Mouse (Mus musculus) left cerebral cortex, adult 8-10 months (tissue): ENCODE data around the gene Crtam. TPM values are rescaled to one million over a fixed set of nuclear protein-coding genes. Genes with fewer than 3 reads are reported as not detected.

Experiments
- DNase-seq, 2 experiments: peaks; one replicate each; pipeline ENCODE4 v3.0.0; 2022; ENCODE audit warnings: low spot score in 2 of 2
- total RNA-seq, 4 experiments: library from RNA; stranded (reverse); gene quantifications; 2 replicates each; pipeline ENCODE4 v1.2.4; 2022

The Crtam gene
- total RNA-seq = under 1 TPM in 2 of 4 experiments, not detected in 2; 0.13 to 0.23 TPM

DNA sequence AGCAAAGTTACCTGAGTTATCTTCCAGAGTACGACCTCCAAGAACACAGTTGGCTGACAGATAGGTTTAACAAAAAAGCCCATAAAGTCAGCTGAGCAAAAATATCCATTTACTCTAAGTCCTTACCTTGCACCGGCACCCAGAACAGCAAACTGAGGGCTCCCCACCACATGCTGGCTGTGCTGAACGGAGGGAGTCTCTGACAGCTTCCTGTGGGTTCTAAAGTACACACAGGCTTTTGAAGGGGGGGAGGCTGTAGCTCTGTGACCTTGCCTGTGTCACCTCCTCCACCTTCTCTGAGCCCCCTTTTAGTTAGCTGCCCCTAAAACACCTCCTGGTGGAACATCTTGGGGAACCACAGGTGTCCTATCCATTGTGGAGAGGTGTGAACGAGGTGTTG lies at the start of gene Crtam:
Gene Crtam (minus strand): TSS at position 214 of the 400 bp plus-strand sequence.
- DNase-seq = no peak

DNA sequence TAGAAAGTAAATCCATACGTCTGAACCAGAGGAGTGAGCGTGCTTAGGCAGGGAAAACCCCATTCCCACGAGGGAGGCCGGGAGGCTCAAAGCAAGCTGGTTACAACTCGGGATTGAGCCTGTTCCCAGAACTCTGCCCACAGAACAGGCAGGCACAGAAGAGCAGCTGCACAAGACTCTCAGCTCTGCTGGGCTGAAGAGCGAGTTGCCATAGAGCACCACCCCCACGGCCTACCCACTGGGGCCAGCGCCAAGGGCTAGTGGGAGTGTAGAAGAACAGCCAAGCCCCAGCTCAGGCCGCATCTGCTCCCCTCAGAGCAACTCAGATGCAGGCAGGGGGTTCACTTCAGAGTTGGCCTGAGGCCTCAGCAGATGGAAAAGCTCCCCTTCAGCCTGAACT lies 49.7 kb upstream of the Crtam start:
- DNase-seq = peak; percentile 64 to 96

DNA sequence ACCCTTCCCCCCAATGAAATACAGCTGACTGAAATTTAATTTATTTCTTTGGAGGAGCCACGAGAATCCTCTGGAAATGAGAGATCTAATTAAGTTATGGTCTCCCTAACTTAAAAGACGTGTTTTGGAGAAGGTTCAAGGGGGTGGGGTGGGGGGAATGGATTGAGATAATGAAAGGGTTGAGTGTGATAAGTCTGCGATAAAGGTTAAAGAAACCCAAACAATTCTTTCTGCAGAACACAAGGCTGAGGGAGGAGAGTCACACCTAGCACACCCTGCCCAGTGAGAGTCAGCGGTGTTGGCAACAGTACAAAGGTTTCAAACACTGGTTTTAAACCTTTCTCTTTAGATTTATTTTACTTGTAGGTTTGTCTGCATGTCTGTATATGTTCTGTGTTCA lies 49.0 kb upstream of the Crtam start:
- DNase-seq = no peak

DNA sequence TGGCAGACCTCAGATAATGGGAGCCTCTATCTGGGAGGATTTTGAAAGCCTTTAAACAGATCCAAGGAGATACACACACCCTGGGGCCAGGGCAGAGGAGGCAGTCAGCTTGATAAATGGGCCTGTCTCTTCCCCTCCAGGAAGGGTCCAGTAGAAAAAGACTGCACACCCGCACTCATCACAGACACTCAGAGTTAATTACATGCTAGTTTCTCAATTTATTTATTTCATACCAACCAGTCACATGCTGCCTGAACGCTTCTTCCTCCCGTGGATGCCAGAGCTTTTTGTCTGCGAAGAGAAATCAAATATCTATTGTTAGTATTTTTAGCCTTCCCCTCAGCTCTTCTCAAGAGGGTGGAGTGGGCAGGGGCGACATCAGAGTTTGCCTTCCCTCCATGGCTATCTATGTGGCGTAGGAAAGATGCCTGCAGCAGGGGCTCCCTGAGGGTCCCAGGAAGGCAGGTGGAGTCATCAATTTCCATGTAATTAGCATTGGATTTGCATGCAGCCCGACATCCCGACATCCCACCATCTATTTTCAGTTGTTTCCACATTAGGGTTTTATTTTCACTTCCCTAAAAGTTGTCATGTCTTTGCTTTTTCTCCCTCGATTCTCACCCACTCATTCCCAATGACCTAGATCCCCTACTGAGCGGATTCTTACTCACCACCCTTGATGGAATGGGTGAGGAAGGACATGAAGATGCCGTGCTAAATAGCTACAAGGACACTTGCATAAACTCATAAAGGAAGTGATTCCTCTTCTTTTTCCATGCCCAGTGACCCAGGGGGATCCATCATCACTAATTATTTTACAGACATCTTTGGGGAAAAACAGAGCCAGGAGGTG lies 46.9 kb upstream of the Crtam start:
- DNase-seq = no peak

DNA sequence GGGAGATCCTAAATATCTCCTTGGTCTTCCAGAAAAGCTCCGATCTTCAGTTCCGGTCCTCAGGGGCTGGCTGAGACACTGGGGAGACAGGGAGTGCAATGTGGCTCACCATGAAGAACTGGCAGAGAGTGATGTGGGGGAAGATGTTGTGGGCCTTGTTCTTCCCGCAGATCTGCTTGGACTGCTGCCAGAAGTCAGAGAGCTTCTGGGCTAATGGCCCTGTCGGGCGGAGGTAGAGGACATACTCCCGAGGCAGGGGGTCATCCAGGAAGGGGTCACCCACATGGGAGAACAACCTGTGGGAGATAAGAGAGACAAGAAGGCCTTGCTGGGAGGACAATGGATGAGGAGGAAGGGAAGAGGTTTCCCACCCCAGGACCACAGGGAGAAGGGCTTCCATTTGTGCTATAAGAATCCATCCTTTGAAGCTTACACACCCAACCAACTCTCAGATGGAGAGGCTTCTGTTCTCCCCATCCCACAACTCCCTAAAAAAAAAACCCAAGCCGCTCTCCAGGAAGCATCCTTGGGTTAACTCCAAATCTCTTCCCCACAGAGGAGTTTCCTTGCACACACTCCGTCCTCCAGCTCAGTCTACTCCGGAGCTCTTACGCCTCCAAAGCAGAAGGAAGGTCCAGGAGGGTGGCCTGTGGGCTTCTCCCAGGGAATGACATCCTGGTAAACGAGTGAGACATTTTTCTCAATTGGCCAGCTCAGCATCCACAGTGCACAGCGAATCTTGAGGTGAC lies 46.1 kb upstream of the Crtam start:
- DNase-seq = peak in 1 of 2 experiments; percentile 52

DNA sequence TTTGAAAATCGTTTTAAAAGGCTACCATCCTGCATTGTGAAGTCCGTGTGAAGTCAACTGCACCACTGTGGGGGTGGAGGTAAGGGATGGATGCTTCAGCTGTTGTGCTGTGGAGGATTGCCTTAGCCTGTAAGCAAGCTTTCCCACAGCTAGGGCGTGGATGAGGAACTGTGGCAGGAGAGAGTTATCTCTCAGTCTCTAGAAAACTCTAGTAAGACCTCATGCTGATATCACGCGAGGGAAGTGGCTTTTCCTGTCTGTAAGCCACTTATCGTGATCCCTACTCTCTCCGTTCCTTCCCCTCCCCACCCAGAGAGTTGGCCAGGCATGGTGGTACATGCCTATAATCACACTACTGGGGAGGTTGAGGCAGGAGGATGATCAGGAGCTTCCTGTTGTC lies 44.9 kb upstream of the Crtam start:
- no peak for DNase-seq

DNA sequence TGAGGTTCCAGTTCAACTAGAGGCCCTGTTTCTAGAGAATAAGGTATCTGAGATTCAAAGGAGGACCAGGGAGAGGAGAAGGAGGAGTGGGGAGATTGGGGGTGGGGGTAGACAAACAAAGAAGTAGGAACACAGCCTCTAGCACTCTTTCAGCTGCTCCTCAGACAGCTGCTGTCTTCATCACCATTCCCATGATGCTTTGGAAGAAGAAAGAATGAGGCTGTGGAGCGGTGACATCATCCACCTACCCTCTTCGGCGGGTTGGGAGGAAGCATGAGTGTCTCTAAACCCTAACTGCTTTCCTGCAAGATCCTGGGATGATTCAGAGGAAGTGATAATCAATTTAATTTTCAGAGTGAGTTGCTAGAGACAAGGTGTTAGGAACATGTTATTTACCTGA lies 44.4 kb upstream of the Crtam start:
- DNase-seq = no peak

DNA sequence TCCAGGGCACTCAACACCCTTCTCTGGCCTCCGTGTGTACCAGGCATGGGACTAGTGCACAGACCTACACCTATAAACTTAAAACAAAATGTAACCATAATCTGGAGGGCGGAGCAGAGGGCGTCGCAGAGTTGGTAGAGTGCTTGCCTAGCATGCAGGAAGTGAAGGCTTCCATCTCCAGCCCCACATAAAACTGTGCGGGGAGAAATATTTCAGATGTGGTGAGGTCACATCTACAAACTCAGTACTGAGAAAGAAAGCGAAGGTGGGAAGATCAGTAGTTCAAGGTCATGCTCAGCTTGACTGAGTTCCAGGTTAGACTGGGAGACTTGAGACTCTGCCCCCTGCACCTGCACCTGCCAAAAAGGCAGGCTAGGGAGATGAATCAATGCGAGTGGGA lies 43.8 kb upstream of the Crtam start:
- no peak for DNase-seq

DNA sequence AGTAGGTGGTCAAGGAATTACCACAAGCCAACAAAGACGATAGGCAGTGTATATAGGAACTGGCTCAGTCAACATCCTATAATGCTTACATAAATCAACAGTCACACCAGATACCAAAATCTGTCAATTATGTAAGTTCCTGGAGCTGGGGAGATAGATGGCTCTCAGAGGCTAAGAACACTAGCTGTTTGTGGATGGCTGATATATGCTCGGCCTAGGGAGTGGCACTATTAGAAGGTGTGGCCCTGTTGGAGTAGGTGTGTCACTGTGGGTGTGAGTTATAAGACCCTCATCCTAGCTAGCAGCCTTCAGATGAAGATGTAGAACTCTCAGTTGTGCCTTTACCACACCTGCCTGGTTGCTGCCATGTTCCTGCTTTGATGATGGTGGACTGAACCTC lies 43.2 kb upstream of the Crtam start:
- no peak for DNase-seq

DNA sequence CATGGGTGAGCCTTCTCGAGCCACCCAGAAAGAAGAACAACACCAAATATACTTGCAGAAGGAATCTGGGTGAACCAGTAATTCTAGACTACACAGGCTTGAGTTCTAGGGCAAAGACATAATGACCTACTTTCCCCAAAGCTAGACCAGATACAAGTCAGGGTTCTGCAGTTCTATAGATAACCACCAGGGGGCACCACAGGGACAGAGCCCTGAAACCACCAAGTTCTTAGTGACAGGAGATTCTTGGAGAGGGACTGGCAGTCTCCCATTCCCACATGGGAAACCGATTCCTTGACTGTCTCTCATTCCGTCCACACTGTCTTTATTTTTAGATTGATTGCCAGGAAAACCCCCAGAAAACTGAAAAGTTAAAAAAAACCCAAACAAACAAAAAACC lies 40.2 kb upstream of the Crtam start:
- DNase-seq = peak; percentile 48 to 72

DNA sequence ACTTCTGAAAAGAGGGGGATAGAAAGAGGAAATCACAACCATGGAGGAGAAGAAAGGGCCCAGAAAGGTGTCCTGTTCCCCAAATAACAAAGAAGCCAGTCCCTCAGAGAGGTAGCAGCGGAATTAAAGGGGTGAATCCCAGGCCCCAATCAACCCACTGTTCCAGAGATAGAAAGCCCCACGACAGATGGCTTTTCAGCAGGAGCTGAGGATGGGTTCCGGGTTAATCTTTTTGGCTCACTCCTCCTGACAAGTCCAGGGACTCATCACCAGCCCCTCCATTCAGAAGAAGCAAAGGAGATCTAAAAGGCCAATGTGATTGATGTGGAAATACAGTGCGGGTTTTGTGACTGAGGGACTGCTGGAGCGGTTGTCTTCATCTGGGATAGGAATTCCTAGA lies 39.2 kb upstream of the Crtam start:
- DNase-seq = no peak

DNA sequence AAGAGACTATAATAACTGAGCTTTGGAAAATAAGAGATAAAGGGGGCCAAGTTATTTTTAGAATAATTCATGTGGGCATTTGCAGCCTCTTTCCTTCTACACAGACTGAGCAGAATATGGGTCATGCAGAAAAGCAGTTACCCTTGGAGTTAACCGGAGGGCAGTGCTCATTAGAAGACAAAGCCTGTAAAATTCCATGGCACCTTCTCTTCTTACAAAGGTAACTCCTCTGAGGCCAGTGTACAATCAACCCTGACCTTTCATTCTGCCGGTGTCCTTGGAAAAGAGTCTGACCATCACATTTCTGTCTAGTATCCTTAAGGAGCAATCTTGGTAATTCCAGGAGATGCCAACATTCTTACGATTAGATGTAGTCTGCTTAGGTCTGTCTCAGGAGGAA lies 37.0 kb upstream of the Crtam start:
- DNase-seq = no peak

DNA sequence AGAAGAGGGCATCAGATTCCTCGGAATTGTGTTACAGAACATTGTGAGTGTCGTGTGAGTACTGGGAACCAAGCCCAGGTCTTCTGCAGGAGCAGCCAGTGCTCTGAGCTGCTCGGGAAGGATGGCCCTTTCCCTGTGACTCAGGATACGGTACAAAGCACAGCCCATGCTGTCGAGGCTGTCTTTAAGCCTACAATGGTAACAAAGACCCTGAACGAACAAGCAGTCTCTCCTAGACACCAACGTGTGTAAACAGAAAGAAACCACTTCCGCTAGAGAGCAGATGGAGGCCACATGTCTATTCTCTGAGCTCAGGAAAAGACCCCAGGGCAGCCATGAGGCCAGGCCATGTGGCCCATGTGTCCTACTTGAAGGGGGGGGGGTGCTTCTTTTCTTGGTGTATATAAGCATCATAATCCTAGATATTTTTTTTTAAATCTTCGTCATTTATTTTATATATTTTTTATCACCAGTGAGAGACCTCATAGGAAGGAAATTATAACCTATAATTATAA lies 33.8 kb upstream of the Crtam start:
- DNase-seq = no peak

DNA sequence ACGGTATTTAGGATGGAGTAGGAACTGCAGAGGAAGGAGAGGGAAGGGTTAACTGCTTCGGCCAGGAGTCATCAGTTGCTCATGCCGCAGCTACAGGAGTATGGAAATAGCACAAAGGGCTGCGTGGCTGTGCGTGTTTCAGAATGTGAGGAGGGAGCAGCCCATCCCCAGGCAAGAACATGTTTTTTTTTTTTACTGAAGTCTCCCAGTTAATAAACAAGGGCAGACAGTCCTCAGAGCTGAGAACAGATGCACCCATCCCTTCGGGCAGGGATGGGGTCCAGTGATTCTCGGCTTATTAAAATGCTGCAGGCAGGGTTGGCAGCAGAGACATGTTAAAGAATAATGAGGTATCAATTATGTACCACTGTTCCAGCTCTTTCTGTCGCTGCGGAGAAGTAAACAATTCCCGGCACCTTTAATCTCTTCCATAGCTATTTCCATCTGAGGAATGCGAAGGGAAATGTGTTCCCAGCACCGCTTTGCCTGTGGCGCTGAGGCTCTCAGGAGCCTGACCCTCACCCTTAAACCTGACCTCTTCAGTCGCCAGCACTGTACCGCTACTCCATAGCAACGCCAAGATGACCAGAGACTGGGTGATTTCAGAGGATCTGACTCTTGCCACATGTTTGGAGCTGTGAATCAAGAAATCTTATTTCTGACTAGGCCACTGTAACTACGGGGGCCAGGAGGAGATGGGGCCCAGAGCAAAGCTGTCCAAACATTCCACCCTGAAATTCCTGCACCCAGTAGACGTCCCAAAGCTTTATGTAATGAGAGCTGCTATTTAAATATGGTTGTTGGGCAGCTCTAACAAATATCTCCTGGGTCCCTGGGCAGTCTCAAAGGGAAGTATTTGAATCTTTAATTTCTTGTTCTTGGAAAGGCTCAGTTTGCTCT lies 27.4 kb upstream of the Crtam start:
- DNase-seq = no peak

DNA sequence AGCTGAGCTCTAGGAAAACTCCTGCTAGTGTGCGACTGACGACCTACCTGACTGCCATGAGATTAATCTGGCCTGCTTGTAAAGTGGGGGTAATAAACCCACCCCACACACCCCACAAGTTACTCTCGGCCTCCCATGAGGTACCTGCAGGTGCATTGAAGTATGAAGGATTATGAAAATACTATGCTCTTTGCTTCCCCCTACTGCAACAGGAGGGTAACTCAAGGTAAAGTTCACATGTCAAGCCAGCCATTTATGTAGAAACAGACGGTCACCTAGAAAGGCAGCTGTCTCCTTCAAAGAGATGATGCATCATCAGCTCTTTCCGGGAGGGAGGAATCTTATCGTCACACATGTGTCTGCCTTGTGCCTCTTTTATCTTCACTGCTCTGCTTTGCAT lies 25.4 kb upstream of the Crtam start:
- DNase-seq = no peak

DNA sequence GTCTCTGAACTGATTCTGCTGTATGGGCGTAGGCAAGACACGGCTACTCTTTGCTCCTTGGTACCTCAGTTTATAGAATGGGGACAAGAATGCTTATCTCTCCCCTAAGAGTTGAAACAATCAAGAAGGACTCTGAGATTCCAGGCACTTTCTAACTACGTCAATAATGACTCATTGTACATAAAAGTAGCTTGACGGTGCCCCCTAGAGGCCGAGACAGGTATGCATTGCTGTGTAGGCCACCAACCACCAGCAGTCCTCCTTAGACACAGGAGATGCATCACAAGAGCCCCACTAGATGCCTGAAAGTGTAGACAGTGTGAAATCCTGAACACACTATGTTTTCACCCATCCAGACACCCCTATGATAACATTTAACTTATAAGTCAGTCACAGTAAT lies 24.0 kb upstream of the Crtam start:
- no peak for DNase-seq

DNA sequence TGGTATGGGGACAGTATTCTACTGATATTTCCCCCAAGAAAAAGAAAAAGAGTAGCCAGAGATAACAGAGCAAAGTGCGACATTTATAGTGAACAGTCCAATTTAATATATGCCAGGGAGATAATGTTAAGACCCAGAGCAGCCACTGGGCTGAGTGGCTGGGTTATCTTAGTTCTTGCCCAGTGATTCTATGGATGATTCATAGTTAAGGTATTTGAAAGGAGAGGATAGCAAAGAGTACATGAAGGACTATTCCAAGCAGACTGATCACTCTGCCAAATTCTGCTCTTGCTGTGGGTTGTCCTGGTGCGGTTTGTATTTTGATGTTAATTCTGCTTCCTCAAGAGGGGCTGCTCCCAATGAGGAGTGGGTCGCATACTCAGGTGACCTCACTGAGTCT lies 17.3 kb upstream of the Crtam start:
- DNase-seq = no peak

DNA sequence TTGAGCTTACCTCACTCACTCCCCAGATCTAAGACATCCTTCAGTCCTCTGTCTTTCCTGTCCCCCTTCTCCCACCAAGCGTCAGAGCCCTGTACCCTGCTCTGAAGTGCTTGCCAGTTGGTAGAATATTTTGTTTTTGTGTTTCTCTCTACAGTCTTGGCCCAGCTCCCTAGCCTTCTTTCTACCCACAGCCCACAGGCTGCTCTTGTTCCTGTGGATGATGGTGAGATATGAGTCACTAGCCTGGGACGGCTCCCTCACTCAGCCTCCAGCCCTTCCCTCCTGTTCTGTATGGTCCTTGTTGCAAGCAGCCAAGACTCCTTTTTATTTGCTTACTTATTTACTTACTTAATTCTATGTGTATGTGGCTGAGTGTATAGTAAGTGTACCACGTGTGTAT lies 16.1 kb upstream of the Crtam start:
- DNase-seq = peak in 1 of 2 experiments; percentile 67

DNA sequence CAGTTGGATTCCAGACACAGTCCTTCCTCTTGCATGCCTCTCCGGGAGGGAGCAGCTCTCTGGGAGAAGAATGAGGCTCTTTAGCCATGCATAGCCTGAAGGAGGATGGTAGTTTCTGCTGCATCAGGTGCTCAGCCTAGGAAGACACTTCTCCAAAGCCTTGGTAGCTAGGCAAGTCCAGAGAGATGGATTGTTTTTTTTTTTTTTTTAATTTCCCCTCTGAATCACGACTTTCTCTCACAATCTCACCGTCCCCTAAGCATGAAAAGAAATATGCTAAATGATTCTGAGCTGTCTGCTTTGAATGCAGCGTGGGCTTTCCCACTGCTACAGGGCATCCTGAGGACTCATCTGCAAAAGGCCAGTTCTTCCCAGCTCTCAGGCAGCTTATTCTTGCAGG lies 10.1 kb upstream of the Crtam start:
- DNase-seq = no peak

DNA sequence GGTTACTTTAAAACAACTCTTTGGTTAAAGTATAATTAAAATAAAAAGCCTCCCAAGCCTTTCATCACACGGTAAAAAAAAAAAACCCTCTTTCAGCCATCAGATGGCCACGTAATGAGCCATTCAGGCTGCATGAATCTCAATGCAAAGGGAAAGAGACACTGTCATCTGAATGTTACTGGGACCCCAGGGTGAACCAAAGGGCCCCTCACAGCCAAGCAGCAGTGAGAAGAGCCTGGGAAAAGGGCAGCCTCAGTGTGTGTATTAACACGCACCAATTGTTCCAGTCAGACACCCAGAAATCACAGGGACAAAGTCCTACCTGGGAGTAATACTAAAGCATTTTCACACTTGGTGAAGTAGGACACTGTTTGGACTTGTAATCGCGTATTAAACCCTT lies 8.0 kb upstream of the Crtam start:
- DNase-seq = no peak
